Mouse (Mus musculus) A20 (cell line): ENCODE measurements around the gene Kdelr1.

Experiments used
- DNase-seq: peaks from one replicate; pipeline ENCODE4 v3.0.0-alpha.2; 2011; ENCODE audit warnings: low read depth, low spot score

Kdelr1 gene

GRCm38 (mm10) chr7:45916056-45917003 lies 43.8 kb downstream of the Kdelr1 start:
- DNase-seq: peak; percentile 93

DNA sequence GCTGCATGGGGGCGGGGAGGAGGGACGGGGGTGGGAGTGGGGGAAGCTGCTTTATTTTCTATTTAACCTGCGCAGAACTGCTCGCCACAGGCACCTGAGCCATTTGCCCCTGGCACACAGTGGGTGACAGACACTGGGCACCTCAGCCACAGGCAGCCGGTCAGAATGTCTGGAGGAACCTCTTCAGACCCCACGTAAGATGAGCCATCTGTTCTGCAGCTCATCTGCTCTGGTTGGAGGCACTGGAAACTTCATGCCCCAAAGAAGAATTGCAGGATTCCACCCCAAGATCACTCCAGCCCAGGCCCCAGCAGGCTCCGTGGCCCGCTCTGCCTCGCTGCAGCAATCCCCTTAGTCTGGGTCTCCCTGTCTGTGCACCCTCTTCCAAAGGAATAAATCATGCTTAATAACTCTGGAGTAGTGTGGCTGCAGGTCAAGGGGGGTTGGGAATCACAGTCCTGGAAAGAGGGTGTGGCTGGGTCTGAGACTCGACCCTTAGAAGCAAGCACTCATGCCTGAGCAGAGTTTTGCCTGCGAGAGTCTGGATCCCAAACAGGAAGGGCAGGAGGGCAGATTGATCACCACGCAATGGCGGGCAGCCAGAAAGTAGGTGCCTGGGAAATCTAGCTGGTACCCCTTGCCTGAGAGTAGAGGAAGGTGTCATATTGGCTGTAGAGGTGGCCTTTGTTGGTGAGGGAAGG lies 44.6 kb downstream of the Kdelr1 start:
- no peak for DNase-seq

- no peak for DNase-seq
Observed at GRCm38 (mm10) chr7:45917926-45918325, 45.4 kb downstream of the Kdelr1 start.

- peak; percentile 43 for DNase-seq
Observed at GRCm38 (mm10) chr7:45919083-45919671, 46.6 kb downstream of the Kdelr1 start.

- DNase-seq: no peak
Observed at GRCm38 (mm10) chr7:45919761-45920160, 47.2 kb downstream of the Kdelr1 start.

- no peak for DNase-seq
Observed at GRCm38 (mm10) chr7:45920583-45921241, 48.1 kb downstream of the Kdelr1 start.

DNA sequence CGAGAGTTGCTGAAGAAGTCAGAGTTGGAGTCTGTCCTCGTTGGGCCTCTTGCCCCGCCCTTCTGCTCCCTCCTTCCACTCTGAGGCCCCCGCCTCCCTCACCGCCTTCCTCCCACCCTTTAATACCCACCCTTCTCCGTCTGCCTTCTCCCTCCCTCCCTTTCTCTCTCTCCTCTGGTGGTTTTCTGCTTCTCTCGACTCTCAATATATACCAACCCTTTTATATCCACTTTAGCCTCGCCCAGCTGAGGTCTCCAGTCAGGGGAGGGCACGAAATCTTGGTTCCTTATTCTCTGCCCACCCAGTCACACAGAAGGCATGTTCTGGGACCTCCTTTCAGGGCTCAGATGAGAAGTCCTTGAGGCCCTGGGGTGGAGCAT lies 48.7 kb downstream of the Kdelr1 start, which contains the start of gene Emp3:
Gene Emp3 (minus strand): TSS at position 163 of the 380 bp plus-strand sequence.
- DNase-seq: peak; percentile 73

GRCm38 (mm10) chr7:45921950-45922600 lies 49.5 kb downstream of the Kdelr1 start:
- DNase-seq: peak; percentile 27

DNA sequence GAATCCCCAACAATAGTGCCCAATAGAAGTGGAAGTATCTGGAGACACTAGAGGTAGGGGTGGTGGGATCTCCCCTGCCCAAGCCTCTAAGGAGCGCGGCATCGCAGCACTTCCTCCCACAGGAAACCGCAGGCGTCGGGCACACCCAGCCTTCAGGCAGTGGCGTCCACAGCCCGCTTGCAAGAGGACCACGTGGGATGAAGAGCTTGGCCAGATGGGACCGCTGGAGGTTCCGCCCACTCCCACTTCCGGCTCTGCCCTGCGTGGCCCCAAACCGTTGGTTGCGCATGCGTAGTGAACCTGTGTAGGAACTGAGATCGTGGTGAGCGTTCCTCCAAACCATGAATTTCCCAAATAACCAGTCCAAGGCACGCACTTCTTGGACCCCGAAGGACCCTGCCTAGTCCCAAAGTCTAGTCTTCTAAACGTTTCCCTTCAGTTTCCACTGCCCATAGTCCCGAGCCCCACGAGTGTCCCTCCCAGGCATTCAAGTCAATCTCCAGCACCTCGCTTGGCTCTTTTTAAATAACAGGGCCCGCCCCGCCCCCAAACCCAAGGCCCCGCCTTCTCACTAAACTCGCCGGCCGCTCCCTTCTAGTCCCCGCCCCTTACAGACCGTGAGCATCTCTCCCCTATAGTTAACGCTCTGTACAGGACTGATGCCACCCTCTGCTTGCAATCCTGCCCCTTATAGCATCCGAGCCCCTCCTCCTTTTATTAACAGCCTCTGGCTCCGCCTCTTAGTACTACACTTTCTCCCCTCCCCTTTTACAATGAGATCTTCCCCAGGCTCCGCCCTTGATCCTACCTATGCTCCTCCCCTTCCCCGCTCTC lies 50.6 kb downstream of the Kdelr1 start:
- peak; percentile 99 for DNase-seq

GRCm38 (mm10) chr7:45923762-45924428 lies 51.3 kb downstream of the Kdelr1 start, which contains the start of gene Ccdc114:
TSS of gene Ccdc114 (plus strand) at chr7:45924072.
- DNase-seq: peak; percentile 19

DNA sequence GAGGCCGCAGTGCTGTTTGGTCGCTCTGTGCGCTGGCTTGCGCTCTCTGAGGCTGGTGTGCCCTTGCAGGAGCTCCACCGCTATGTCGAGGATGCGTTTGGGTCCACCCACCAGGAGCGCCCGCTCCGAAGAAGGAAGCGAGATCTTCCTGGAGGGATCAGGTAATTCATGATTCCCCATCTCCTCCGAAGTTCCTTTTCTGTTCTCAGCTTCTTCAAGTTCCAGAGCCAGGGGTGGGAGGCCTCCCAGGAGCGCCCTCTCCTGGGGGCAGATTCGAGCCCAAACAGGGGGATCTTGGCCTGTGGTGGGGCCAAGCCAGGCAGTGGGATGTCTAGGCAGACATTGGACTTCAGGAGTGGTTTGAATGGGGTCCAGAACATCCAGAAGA lies 51.9 kb downstream of the Kdelr1 start:
- DNase-seq: no peak

GRCm38 (mm10) chr7:45928626-45929295 lies 56.2 kb downstream of the Kdelr1 start:
- DNase-seq: no peak

DNA sequence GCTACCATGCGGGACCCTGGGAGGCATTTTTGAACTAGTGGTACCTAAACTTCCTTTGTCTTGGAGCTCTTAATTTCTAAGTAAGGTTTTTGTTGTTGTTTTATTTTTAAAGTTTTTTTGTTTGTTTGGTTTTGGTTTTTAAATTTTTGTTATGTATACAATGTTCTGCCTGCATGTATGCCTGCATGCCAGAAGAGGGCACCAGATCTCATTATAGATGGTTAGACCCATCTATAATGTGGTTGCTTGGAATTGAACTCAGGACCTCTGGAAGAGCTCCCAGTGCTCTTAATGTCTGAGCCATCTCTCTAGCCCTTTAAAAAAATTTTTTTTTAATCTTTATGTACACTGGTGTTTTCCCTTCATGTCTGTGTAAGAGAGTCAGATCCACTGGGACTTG lies 57.1 kb downstream of the Kdelr1 start:
- no peak for DNase-seq
